Mouse (Mus musculus): ENCODE measurements around the gene Gm20479. TPM values are rescaled to one million over a fixed set of nuclear protein-coding genes. Genes with fewer than 3 reads are reported as not detected.

Gm20479 gene
- polyA plus RNA-seq, 2 experiments, result 0.09 TPM; not detected in 1

DNA sequence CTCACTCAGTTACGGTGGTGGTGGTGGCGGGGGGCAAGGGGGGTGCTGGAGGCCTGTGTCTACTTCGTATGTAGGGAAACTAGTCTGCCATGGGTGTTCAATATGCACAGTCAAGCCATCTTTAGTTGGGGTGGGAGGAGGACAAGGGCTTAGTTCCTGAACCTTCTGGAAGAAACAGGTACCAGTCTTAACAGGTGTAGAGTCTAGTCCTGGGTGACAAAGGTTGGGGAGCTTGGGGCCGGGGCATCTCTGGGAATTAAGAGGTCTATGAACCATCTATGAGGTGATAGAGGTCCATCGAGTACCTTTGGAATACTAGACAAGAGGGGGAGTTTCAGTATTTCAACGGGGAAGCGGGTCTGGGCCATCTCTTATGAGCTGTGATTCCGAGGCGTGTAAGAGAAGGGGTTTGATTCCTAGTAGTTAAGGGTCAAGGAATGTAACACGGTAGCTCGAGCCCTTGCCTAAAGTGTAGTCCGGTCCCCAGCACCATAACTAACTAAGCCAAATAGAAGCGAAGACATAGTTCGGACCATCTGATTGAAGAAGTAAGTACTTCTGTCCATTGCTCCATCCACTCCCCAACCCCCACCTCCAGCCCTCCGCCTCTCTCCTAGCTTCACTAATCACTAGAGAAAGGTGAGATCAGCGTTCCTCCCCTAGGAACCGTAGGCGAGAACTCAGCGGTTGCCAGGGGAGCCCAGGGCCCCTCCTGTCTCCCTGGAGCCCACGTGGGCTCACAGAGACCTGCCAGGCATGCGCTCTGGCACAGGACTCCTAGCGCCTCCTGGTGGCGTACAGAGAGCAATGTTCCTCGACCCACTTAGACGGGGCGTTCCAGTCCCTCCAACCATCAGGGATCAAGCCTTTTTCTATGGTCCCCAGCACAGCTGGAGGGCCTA is 40.1 kb upstream of the Gm20479 start:
- WGBS (ENCODE audit: insufficient replicate concordance), result 16% methylated on average over 26 of the region's 26 CpGs
- TF ChIP-seq EP300 (IDR thresholded peaks at IDR 0.05; ENCODE audit: low read depth), result no peak
- TF ChIP-seq CTCF (IDR thresholded peaks at IDR 0.05; ENCODE audit: low read depth), result peak; percentile 92
- Histone ChIP-seq H3K36me3 (replicated peaks; ENCODE audit: control insufficient read depth, insufficient read depth, low read depth) (no peaks in the 10 kb centered on the region), H3K4me3 (ENCODE audit: insufficient read depth in 1 of 2, low read depth in 2 of 2, low read length in 2 of 2) (no peak overlapping the region), H3K4me2 (ENCODE audit: low read depth) (no peak overlapping the region), H3K27ac (no peak overlapping the region), H3K9ac (replicated peaks) (no peak overlapping the region), H3K27me3 (ENCODE audit: control insufficient read depth, insufficient read depth, low read length) (peaks cover 56% of the 10 kb centered on the region), H3K9me3 (ENCODE audit: control insufficient read depth, low read length) (no peaks in the 10 kb centered on the region), H3K4me1 (replicated peaks; ENCODE audit: control insufficient read depth in 2 of 2, insufficient read depth in 2 of 2, low read length in 1 of 2) (0 out of 4 replicates have a peak, but pooled peaks cover 0 to 2% of the 10 kb centered on the region in 2 experiments)
- DNase-seq (ENCODE audit: low read depth in 3 of 3, low spot score in 3 of 3), result no peak
- no peak for ATAC-seq (ENCODE audit: insufficient read depth)

DNA sequence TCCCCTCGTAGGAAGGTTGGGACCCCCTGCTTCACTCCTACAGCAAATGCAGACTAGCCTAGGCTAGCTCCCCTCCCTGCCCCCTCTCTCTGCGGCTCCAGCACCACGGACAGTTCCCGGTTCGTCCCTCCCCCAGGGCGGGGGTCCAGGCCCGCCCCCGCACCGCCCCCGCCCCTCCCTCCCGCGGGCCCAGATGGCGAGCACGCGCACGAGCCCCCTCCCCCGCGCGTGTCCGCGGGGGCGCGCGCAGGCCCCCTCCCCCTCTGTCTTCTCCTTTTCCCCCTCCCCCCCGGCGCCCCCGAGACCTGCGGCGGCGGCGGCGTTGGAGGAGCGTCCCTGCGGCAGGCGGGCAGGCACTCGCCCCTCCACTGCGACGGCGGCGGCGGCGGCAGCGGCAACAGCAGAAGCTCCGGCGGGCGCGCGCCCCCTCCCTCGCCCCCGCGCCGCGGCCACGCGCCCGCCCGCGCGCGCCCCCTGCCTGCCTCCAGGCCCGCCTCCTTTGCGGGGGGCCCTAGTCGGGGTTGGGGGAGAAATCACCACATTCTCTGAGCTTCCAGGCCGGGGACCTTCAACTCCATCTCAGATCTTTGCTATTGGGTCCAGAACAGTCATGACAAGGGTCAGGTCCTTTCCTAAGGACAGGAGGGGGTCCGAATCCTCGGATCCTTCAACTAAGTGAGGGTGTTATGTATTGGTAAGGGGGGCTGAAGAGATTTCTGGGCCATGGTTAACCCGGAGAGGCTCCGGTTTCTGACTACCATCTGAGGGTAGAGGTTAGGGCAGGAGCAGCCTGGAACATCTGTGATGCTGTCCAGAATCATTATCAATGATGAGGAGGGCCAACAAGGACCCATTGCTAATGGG is 39.2 kb upstream of the Gm20479 start:
- H3K4me2 ChIP-seq (ENCODE audit: low read depth), result peak overlapping the region; percentile 51
- no peak overlapping the region for H3K27ac ChIP-seq
- WGBS (ENCODE audit: insufficient replicate concordance), result 3% methylated on average over 35 of the region's 68 CpGs
- peak overlapping the region in 1 of 2 experiments; percentile 38; a peak in 2 of 4 replicates for H3K4me3 ChIP-seq (ENCODE audit: insufficient read depth in 1 of 2, low read depth in 2 of 2, low read length in 2 of 2)
- DNase-seq (ENCODE audit: low read depth in 3 of 3, low spot score in 3 of 3) (no peak), ATAC-seq (ENCODE audit: insufficient read depth) (no peak)
- no peak overlapping the region for H3K9ac ChIP-seq (replicated peaks)
- H3K36me3 ChIP-seq (replicated peaks; ENCODE audit: control insufficient read depth, insufficient read depth, low read depth), result no peaks in the 10 kb centered on the region
- H3K4me1 ChIP-seq (replicated peaks; ENCODE audit: control insufficient read depth in 2 of 2, insufficient read depth in 2 of 2, low read length in 1 of 2), result 0 out of 4 replicates have a peak, but pooled peaks cover 0 to 2% of the 10 kb centered on the region in 2 experiments
- no peaks in the 10 kb centered on the region for H3K9me3 ChIP-seq (ENCODE audit: control insufficient read depth, low read length)
- peaks cover 64% of the 10 kb centered on the region for H3K27me3 ChIP-seq (ENCODE audit: control insufficient read depth, insufficient read depth, low read length)
- TF ChIP-seq CTCF (IDR thresholded peaks at IDR 0.05; ENCODE audit: low read depth) (no peak), EP300 (IDR thresholded peaks at IDR 0.05; ENCODE audit: low read depth) (no peak)

DNA sequence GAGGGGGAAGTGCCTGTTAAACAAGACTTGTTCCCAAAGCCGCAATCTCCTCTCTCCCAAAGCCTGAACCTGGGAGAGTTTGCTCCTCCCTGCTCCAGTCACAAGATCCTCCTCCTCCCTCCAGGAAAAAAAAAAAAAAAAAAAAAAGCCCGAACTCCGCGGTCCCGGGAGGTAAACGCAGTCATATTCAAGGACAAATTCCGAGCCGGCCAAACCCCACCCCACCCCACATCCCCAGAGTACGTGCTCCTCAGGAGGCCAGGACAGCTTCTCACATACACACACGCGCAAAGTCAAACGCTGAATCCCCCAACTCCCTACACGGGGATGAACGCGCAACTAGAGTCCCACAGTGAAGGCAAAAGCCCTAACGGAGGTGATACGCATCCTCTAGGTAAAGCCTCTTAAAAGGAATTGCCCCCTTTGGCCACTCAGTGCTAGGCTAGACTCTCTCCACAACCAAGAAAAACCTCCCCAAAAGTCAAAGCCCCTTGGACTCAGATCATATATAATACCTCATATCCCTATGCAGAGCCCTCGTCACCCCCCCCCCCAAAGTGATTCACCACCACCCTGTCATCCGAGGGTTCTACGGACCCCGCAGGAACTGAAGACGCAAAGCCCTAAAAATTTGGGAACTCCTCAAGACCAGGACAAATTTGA is 38.4 kb upstream of the Gm20479 start:
- H3K9me3 ChIP-seq (ENCODE audit: control insufficient read depth, low read length), result no peaks in the 10 kb centered on the region
- no peak overlapping the region for H3K9ac ChIP-seq (replicated peaks)
- no peak overlapping the region for H3K27ac ChIP-seq
- H3K36me3 ChIP-seq (replicated peaks; ENCODE audit: control insufficient read depth, insufficient read depth, low read depth), result no peaks in the 10 kb centered on the region
- 0 out of 4 replicates have a peak, but pooled peaks cover 0 to 2% of the 10 kb centered on the region in 2 experiments for H3K4me1 ChIP-seq (replicated peaks; ENCODE audit: control insufficient read depth in 2 of 2, insufficient read depth in 2 of 2, low read length in 1 of 2)
- H3K27me3 ChIP-seq (ENCODE audit: control insufficient read depth, insufficient read depth, low read length), result peaks cover 66% of the 10 kb centered on the region
- no peak overlapping the region for H3K4me2 ChIP-seq (ENCODE audit: low read depth)
- TF ChIP-seq EP300 (IDR thresholded peaks at IDR 0.05; ENCODE audit: low read depth), result no peak
- no peak for TF ChIP-seq CTCF (IDR thresholded peaks at IDR 0.05; ENCODE audit: low read depth)
- ATAC-seq (ENCODE audit: insufficient read depth) (no peak), DNase-seq (ENCODE audit: low read depth in 3 of 3, low spot score in 3 of 3) (no peak)
- no peak overlapping the region for H3K4me3 ChIP-seq (ENCODE audit: insufficient read depth in 1 of 2, low read depth in 2 of 2, low read length in 2 of 2)
- 4% methylated on average over 22 of the region's 22 CpGs for WGBS (ENCODE audit: insufficient replicate concordance)

DNA sequence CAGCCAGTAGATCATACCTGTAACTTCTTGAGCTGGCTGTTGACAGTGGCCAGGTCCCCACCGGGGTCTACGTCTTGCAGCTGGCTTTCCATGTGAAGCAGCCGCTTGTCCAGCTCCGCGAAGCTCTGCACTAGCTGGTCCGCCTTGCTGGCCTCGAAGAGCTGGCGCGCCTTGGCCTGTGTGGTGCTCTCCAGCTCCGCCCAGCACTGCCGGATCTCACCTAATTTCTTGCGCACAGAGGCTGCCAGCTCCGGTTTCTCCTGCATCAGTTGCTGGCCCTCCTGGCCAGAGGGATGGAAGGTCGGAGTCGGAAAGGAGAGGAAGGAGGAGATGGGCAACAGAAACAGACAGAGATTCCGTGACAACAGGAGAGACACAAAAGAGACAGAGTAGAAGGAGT is 34.2 kb upstream of the Gm20479 start:
- WGBS (ENCODE audit: insufficient replicate concordance), result 33% methylated on average over 16 of the region's 16 CpGs
- ATAC-seq (ENCODE audit: insufficient read depth), result no peak
- H3K4me1 ChIP-seq (replicated peaks; ENCODE audit: control insufficient read depth in 2 of 2, insufficient read depth in 2 of 2, low read length in 1 of 2), result no peaks in the 10 kb centered on the region
- H3K27ac ChIP-seq, result no peak overlapping the region
- no peaks in the 10 kb centered on the region for H3K36me3 ChIP-seq (replicated peaks; ENCODE audit: control insufficient read depth, insufficient read depth, low read depth)
- H3K9ac ChIP-seq (replicated peaks), result no peak overlapping the region
- TF ChIP-seq CTCF (IDR thresholded peaks at IDR 0.05; ENCODE audit: low read depth) (no peak), EP300 (IDR thresholded peaks at IDR 0.05; ENCODE audit: low read depth) (no peak)
- peaks cover 46% of the 10 kb centered on the region for H3K27me3 ChIP-seq (ENCODE audit: control insufficient read depth, insufficient read depth, low read length)
- H3K4me3 ChIP-seq (ENCODE audit: insufficient read depth in 1 of 2, low read depth in 2 of 2, low read length in 2 of 2), result no peak overlapping the region
- DNase-seq (ENCODE audit: low read depth in 3 of 3, low spot score in 3 of 3), result no peak
- H3K4me2 ChIP-seq (ENCODE audit: low read depth), result no peak overlapping the region
- no peaks in the 10 kb centered on the region for H3K9me3 ChIP-seq (ENCODE audit: control insufficient read depth, low read length)
